Mouse (Mus musculus): ENCODE measurements at regions not wholly inside any gene's neighbourhood (a gene's known extent, or its start where the extent isn't known, plus 50 kb on each side); places are given as distances from the start of the nearest gene placed in this dataset.

- TF ChIP-seq CTCF (IDR thresholded peaks at IDR 0.05; ENCODE audit: low read depth) (no peak), EP300 (IDR thresholded peaks at IDR 0.05; ENCODE audit: low read depth) (no peak)
Observed at GRCm38 (mm10) chr10:122534714-122535113, 86.4 kb downstream of the Avpr1a start.

Measured in heart, postnatal 0 days (tissue).